Mouse (Mus musculus) brain, embryonic 18.5 days (tissue): ENCODE measurements at regions not wholly inside any gene's neighbourhood (a gene's known extent, or its start where the extent isn't known, plus 50 kb on each side); places are given as distances from the start of the nearest gene placed in this dataset.

ENCODE experiments used
- DNase-seq: peaks from one replicate; pipeline ENCODE4 v3.0.0-alpha.2; 2012; ENCODE audit warnings: low read depth, low spot score

DNA sequence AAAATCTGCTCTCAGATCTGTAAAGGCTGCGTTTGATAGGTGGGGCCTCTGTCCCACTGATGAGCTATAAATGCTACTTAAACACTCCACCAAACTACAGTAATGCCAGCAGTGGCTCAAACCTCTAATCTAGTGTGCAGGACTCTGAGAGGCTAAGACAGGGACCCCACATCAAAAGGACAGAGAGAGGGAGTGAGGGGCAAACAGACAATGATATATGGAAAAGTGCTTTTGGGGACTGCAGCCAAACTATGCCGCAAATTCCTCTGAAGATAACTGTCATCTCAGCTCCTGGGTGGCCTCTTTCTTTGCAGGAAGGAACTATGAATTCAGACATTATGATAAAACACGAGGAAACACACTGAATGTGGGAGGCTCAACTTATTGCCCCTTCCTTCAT lies 138.9 kb upstream of the Ddit4l start:
- no peak for DNase-seq

DNA sequence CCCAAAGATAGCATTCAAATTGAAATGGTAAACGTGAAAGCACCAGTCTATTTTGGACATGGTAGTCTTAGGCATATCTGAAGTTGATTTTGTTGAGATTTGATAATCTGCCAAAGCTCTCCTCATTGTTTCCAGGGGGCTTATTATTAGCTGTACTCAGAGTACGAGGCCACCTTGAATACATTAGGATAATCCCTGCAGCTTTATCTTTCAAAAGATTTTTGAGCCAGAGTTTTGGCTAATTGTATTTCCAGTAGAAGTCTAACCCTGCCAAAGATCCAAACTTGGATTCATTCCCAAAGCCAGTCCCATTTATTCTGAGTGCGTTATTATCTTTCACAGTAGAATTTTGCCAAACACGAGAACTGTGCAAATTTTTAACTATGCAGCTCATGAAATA lies 138.4 kb upstream of the Ddit4l start:
- no peak for DNase-seq

DNA sequence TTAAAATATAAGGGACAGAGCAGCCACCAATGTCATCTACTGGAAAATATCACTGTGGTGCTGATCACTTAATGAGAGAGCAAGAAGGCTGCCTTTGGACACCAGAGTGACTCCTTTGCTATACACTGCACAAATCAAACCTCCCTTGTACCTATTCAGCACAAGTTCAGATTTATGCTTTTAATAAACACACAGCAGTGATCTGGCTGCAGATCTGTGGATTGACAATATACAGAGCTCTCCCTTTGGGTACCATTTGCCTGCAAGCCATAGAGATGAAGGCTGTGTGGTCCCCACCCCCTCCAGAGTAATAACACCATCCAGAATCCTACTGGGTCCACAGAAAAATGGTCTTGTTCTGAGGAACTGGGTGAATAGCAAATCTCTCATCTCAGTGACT lies 131.8 kb upstream of the Ddit4l start:
- DNase-seq = no peak

DNA sequence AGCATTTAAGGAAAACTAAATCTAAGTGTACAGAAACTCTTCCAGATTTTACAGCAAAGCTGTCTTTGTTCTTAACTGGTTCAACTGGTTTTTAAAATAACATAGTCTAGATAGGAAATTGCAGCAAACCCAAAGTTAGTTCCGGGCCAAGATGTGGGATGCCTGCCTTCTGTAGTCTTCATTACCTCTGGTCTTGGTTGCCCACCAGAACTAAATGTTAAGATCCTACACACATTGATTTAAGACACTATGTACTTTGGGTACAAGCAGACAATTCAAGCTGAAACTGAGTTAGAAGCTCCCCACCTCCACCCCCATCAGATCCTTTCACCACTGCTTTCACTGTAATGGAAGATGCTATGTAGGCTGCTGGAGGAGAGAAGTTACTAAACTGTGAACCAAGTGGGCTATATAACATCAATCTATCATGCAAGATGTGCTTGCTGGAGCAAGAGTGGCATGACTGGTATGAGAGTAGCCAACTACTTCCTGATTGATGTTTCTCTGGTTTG lies 129.8 kb upstream of the Ddit4l start:
- no peak for DNase-seq

DNA sequence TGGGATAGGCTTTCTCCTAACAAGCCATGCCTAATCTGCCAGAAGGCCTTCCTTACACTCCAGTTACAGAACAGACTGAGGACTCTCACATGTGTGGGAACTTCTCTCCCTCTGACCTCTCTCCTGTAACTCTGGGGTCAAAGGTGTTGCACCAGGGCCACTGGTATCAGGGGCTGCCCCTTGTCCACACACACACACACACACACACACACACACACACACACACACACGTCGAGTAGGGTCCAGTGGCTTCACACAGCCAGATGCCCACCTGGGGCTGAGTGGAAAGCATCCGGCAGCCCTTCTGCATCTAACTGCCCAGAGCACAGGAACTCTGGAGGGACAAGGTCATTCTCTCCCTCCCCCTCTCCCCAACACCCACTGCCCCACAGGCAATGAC lies 123.1 kb upstream of the Ddit4l start:
- no peak for DNase-seq

DNA sequence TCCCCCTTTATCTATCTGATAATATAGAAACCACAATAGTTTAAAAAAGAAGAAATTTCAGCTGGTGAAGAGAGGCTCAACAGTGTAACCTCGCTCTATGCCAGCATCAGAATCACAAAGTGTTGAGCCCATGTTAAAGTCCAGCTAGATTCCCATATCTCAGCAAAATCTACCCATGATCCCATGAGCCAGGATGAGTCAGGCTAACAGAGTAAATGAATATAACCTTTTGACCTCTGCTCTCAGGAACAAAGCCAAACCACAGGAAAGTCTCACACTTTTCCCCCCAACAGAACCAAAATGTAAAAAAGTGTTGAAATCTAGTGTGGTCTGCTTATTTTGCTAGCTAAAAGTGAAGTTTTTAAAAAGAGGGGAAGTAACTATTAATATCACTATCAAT lies 110.1 kb upstream of the Ddit4l start:
- DNase-seq = no peak

DNA sequence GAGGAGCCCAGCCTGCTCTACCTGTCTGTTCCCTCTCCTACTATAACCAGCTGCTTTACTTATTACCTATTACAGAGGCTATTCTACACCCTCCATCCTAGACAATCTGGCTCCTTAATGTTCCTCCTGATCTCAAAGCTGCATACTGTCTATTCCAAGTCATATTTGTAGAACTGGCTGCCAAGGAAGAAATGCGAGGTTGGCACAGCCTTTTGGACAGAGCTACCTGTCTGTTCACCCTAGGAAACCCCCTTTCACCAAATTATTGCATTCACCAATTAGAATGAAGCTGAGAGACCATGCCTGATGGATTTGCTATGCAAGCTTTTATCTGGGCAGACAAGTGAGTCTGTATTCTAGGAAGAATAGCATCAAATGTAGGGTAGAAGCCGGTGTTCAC lies 109.0 kb upstream of the Ddit4l start:
- no peak for DNase-seq

DNA sequence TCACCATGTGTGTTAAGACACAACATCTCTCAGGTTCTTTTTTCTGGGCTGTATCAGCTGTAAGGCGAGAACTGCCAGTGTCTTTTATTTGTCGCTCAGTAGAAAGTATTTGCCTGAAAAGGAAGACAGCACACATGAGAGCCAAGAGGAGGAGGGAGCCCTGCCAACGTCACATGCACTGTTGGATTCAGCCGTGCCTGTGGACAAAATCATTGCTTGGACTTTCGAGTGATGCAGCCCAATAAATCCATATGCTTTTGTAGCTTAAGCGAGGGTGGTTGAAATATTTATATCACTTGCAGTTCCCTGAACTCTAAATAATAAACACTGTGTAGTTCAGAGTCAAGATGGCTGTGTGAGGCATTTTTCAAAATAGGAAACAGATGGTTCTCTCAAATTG lies 108.4 kb upstream of the Ddit4l start:
- no peak for DNase-seq

DNA sequence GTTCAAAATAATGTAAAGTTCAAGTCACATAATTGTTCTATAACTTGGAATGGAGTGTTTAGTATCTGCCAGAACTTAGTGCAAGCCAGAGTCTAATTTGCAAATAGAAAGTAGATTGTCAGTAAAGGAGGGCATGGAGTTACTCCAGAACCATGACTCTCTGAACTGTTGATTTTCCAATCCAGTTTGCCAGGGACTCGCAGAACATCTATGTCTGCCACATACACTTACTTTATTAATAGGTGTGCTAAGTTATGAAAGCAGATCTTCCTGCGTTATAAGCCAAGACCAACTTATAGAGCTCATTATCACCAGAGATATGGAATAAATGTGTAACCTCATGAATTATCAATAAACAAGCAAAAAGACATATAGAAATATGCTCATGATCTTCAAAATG lies 107.2 kb upstream of the Ddit4l start:
- no peak for DNase-seq

DNA sequence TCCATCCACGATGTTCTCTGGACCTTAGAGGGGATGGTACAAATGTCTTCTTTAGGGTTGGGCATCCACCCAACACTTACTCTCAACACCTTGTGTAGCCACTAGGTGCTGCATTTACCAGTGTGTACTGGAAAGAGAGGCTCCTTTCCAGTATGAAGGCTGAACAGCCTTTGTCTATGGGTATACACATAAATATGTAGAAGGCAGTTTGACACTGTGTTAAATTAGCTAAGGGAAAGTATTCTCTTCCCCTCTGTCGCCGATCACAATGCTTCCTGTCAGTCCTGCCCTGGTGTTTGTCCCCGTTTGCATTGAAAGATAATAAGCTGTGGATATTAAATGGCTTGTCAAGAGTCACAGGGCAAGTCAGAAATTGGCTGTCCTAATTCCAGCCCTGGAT lies 104.0 kb upstream of the Ddit4l start:
- DNase-seq = no peak

DNA sequence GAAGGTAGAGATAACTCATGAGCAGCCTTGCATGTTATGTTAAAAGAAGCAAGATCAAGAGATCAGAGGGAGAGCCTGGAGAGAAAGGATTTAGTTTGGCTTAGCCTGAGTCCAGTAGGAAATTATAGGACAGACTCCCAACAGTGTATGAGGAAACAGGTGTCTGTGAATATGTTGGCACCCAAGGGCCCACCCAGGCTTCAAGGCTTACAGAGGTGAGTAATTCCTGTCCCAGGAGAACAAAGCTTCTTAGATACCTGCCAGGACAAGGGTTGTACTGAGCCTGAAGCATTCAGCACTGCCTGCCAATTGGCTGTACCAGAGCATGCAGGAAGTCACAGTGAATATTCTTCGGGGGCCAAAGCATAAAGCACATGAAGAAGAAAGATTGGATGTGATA lies 101.2 kb upstream of the Ddit4l start:
- DNase-seq = no peak

DNA sequence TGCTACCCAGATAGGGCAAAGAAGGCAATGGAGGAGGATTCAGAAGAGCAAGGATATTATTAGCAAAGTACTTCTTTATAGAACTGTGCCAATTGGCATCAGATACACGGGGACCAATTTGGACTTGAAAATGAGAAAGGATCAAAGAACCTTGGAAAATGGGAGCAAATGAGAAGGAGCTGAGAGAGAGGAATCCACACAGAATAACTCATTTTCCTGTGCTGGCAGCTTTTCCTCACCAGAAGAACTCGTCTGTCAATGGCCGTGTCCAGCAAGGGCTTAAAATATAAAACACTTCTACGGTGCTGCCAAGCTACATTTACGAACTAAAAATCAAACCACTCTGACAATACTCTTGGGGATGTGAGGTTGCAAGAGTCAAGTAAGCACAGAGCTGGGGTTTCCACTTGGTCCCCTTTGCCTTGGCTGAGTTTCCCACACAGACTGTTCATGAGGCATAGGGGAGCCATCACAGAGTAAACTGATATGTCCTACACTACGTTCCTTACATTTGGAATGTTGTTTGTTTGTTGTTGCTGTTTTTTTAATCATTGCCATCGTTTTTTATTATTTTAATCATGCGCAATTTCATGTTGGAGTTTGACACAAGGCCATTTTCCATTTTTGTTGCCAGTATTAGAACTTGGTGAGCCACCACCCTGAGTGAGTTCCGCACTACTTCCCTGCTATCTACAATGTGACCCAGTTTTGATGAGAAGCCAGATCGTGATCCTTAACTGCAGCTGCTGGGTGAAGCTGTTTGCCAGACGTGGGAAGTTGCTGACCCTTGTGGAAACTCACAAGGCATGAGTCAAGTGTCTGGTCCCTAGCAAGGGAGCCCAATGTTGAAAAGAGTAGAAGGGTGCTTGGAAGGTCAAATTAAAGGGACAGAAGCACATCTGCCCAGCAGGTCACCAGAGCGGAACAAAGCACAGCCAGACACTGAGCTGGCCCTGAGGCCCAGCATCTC lies 95.5 kb upstream of the Ddit4l start:
- no peak for DNase-seq

DNA sequence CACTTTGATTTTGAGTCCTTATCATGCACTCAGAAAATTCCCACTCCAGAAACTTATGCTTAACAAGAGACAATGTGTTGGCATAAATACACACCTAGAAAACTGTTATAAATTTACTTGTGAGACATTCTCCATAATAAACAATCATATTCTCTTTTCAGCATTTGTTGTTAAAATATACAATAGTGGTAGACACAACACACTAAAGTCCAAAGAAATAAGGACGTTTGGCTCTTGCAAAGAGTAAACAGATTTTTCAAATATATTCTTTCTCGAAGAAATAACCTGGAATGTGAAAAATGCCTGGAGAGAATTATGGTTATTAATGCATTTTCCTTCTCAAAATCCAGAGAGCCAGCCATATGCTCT lies 91.8 kb upstream of the Ddit4l start:
- DNase-seq = no peak

DNA sequence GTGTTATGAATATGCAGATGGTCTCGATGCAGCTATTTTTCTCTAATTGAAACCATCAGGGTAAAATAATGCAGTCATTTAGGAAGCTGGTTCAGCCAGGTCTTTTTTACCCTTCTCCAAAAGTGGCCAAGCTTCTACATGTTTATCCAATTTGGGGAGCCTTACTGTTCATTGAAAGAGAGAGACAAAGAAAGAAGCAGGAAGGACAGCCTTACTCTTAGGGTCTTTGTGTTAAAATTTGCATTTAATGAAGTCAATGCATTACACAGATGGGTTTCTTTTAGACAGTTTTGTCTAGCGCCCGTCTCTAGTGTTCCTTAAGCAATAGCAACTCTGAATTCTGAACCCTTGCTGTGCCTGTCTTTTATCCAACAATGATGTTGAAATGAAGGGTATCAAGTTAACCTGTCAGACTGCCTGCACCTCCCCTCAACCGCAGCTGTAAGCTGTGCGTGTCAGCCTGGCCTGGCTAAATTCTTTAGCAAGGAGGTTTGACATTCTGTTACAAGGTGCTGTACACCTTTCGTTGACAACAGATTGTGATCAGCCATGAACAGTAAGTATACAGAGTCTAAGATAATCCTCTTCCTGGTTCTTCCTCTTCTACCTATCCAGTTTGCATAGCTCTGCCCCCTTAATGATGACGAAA lies 91.3 kb upstream of the Ddit4l start:
- DNase-seq = no peak

DNA sequence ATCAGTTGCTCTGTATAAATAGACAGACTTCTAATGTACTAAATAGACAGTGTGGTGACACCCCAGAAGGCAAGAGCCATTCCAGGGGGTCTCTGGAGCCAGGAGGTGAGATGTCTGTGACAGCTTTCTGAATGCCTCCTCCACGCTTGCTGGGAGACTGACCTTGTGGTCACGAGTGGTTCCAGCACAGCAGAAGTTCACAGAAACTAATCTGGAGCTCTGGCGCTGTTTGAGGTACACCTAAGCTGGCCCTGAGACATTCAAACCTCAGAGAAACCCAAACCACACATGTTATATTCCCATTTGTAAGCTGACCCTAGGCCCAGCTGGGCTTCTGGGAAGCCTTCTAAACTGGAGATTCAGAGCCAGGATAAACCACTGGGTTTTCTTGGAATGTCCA lies 79.7 kb upstream of the Ddit4l start:
- DNase-seq = no peak

DNA sequence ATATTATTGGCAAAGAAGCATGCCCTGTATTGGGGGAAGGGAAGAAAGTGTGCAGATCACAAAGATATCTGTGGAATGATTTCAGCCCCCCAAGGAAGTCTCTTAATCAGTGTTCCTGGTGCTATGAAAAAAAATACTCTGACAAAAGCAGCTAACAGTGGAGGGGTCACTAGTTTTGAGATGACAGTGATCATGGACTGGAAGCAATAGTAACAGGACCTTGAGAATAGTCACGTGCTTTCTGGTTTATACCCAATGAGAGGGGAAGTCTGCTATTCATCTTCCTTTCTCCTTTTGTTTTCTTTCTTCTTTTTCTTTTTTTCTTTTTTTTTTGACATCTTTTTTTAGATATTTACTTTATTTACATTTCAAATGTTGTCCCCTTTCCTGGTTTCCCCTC lies 79.1 kb upstream of the Ddit4l start:
- no peak for DNase-seq

DNA sequence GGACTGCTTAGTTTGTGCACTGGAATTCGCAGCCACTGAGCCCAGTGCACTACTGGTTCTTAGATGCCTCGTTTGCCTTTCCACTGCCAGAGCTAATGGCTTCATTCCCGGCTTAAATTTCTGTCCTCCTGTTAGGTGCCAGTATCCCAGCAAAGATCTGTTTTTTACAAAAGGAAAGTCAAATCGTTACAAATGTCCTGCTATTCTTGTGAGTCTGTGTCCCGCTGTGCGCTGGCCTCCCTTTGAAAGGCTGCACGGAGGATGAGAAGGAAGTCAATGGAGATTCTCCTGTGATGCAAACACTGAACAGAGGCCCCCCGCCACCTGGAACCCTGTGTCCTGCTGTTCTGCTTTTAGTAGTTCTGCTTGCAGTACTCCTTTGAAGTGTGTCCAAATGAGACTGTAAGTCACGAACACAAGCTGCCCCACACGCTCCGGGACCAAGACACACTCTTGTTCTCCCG lies 74.0 kb upstream of the Ddit4l start:
- no peak for DNase-seq

DNA sequence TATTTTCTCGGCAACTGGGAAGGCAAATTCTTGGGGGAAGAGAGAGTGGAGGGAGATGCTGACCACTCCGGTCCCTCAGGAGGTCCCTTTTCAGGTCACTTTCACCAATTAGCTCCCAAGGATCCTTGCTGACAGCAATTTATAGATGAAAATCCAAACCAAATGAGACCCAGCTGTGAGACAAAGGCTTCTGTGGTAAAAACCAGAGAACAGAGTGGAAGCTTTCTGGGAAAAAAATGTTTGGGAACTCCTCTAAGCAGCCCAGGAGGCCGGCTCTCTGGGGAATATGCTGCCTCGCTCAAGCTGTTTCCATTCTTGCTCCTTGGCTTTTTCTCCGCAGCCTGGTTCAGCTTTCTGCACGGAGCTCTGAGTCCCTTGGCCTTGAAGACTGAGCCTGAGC lies 73.5 kb upstream of the Ddit4l start:
- no peak for DNase-seq

DNA sequence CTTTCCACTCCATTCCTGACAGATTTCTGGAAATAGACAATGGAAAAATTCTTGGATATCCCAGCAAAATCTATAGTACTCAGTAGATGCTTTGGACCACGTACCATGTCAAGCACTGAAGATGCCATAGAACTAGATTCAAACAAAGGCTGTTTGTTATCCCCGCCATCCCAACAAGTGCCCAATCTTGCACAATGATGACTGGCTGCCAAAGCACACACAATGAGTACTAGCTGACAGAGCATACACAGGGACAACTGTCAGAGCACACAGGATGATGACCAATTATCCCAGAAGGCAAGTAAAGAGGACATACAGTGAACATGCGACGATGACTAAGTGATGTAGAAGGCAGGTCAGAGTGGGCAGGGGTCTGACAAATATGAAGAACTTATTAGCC lies 70.7 kb upstream of the Ddit4l start:
- no peak for DNase-seq

DNA sequence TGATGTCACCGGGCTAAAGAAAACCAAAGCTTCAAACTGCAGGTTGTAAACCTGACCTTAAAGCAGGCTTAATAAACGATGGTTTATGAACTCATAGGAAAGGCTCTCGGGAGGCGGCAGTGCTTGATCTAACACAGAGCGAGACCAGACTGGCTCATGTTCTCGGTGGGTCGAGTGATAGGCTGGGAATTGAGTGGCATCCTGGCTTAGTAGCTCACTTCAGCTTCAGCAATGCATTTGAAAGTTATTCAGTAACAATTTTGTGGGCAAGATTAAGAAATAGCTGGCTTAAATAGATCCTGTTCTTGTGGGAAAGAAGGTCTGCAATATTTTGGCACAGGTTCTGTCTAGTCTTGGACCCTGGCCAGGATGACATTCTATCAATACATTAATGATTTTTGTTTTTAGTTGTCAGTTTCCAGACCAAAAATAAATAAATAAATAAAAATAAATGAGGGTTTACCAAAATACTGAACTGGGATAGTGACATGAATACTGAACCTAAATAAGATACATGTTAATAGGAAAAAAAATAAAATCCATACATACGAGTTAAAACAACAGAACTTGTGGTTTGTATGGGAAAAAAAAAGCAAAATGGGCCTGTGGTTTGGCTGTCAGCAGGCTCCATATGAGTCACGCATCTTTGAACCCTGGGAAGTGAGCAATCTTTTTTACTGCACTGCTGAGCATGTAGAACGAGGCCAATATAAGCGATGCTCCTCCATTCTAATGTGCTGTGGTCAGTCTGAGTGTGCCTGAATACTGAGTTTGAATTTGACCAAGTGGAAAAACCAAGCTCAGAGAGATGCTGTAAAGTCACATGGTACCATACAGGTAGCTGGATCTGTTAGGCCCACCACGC lies 68.7 kb upstream of the Ddit4l start:
- DNase-seq = no peak

DNA sequence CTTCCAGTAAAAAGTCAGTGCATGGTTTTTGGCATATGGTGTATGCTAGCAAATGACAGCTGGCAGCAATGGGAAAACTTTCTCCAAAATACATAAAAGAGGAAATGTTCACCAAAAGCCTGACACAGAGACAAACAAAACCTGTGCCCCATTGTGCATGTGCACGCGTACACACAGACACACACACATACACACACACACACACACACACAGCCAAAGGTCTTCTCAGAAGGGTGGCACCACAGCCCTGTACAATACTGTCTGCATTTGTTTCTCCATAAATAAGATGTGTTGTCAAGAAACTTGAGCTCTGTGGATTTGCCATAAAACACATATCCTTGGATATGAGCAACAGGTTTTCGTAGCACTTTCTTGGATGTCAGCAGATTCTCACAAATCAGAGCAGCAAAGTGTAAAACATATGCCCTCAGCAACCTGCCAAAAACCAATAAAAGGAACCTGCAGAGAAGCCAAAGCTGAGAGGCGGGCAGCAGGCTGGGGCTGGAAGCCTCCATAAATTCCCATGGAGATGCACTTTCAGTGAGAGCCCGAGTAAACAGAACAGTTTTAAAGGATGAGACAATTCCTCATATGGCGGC lies 60.5 kb upstream of the Ddit4l start:
- DNase-seq = peak; percentile 79

DNA sequence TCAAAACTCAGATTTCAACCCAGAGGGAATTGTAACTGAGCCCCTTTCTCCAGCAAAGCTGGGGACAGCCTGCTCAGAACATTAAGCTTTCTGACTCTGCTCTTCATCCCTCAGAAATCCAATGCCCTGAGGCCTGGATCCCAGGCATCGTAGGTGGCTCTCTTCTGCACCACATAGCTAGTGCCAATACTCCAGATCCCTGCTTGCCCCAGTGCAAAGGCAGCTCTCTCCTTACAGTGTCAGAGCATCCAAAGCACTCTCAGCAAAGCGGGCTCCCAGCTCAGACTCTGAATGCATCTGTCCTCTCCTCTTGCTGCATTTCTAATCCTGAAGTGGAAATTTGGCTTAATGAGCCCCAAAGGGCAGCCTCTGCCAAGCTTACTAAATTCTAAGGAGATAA lies 59.4 kb upstream of the Ddit4l start:
- no peak for DNase-seq
